10 mouse cellular contexts compared by ENCODE assay signal in the genomic region with DNA sequence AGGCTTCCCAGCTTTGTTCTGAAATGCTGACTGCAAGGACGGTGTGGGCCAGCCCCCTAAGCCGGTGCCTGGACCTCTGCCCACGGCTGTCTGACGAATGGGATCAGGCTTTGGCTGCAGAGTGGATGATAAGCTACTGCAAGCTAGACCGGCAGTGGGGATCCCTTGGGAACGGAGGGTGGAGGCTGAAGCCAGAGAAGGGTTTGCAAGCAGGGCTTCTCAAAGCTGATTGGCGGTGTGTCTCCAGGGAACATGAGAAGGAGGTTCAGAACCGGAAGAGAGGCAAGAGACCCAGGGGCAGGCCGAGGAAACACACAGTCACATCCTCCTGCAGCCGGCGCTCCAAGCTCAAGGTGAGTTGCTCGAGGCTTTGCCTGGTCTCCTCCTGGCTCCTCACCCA. TPM values are rescaled to one million over a fixed set of nuclear protein-coding genes. Genes with fewer than 3 reads are reported as not detected.
DNase-seq lines count a peak whose midpoint lies in the region; ATAC-seq and TF ChIP-seq lines count a peak whose summit lies in the region.
"Had no signal": no experiment of that assay in that cellular context is flagged by ENCODE, and none has a peak within 500 bp of the region (broad histone marks: within the 10 kb centered on the region; RNA-seq: fewer than 3 reads in every experiment).

No protein-coding gene starts in this region.

- H3K9me3 ChIP-seq in embryonic facial prominence, embryonic 11.5 days (replicated peaks; ENCODE audit: control insufficient read depth, low read length) = no peaks in the 10 kb centered on the region
- no peaks in the 10 kb centered on the region for H3K9me3 ChIP-seq in heart, postnatal 0 days (replicated peaks; ENCODE audit: control insufficient read depth, low read length)
- H3K9me3 ChIP-seq in limb, embryonic 15.5 days = no peaks in the 10 kb centered on the region
- H3K9me3 ChIP-seq: liver, embryonic 13.5 days had no signal

- 56% methylated on average over 12 of the region's 12 CpGs for WGBS in embryonic facial prominence, embryonic 11.5 days
- 28% methylated on average over 12 of the region's 12 CpGs for WGBS in heart, postnatal 0 days
- WGBS in limb, embryonic 15.5 days = 54% methylated on average over 12 of the region's 12 CpGs

- intact Hi-C loops in gastrocnemius, adult 2 months (cut with DNase I) = no loop called here

- H3K4me2 ChIP-seq in embryonic facial prominence, embryonic 11.5 days (ENCODE audit: low read depth, low read length) = peak overlapping the region; percentile 19
- H3K4me2 ChIP-seq in heart, postnatal 0 days (ENCODE audit: low read depth, low read length) = peak overlapping the region; percentile 22; the same call in 1 of the 2 replicates
- H3K4me2 ChIP-seq in limb, embryonic 15.5 days = no peak overlapping the region
- H3K4me2 ChIP-seq: liver, embryonic 13.5 days had no signal

- TF ChIP-seq EP300 in heart, postnatal 0 days (IDR thresholded peaks at IDR 0.05; ENCODE audit: low read depth) = no peak

- peak; percentile 56 for DNase-seq in gastrocnemius, adult 2 months
- DNase-seq in gastrocnemius, adult 8-10 months (ENCODE audit: low spot score in 2 of 2) = no peak
- DNase-seq in embryonic facial prominence, embryonic 11.5 days (ENCODE audit: low spot score) = no peak
- DNase-seq in heart, postnatal 0 days (ENCODE audit: low spot score) = peak; percentile 59
- no peak for DNase-seq in ovary, adult 18-20 months (ENCODE audit: low spot score)
- DNase-seq in c-Kit-positive CD71-positive TER-119-positive erythroid progenitor cells, embryonic 14.5 days (ENCODE audit: low spot score) = no peak
- DNase-seq: liver, embryonic 13.5 days had no signal

- peaks cover 10% of the 10 kb centered on the region for H3K4me1 ChIP-seq in embryonic facial prominence, embryonic 11.5 days (ENCODE audit: control insufficient read depth, insufficient read depth, low read length)
- H3K4me1 ChIP-seq in heart, postnatal 0 days (ENCODE audit: control insufficient read depth, insufficient read depth) = peaks cover 31% of the 10 kb centered on the region
- H3K4me1 ChIP-seq in limb, embryonic 15.5 days = peaks cover 36% of the 10 kb centered on the region

- no peak for ATAC-seq in embryonic facial prominence, embryonic 11.5 days (replicated peaks; ENCODE audit: insufficient number of reproducible peaks, low FRiP score, low TSS enrichment, low read depth)
- ATAC-seq in heart, postnatal 0 days (ENCODE audit: insufficient read depth, low read depth) = peak; percentile 36; the same call in 1 of the 2 replicates
- no peak for ATAC-seq in limb, embryonic 15.5 days (ENCODE audit: insufficient number of reproducible peaks, low FRiP score, low TSS enrichment, low read depth)
- ATAC-seq in granulocyte monocyte progenitor cell, adult 5-6 weeks (replicated peaks; ENCODE audit: poor library complexity, severe bottlenecking) = no peak
- ATAC-seq: CD4-positive, CD25-positive, alpha-beta regulatory T cell, adult 4 months had no signal

- H3K27me3 ChIP-seq in embryonic facial prominence, embryonic 11.5 days (ENCODE audit: control insufficient read depth, insufficient read depth, low read length) = no peaks in the 10 kb centered on the region
- H3K27me3 ChIP-seq in heart, postnatal 0 days (ENCODE audit: control insufficient read depth, insufficient read depth, low read length) = peaks cover 13% of the 10 kb centered on the region
- no peaks in the 10 kb centered on the region for H3K27me3 ChIP-seq in limb, embryonic 15.5 days

- H3K9ac ChIP-seq in embryonic facial prominence, embryonic 11.5 days (replicated peaks; ENCODE audit: low read length) = no peak overlapping the region; the same call in 1 of the 2 replicates
- H3K9ac ChIP-seq in heart, postnatal 0 days (replicated peaks; ENCODE audit: low read depth, low read length) = no peak overlapping the region
- peak overlapping the region; percentile 10; the same call in 1 of the 2 replicates for H3K9ac ChIP-seq in limb, embryonic 15.5 days
- H3K9ac ChIP-seq: liver, embryonic 13.5 days had no signal

- no peak for TF ChIP-seq CTCF in gastrocnemius, adult 2 months (IDR thresholded peaks at IDR 0.05)
- no peak for TF ChIP-seq CTCF in heart, postnatal 0 days (IDR thresholded peaks at IDR 0.05; ENCODE audit: low read depth)

- H3K27ac ChIP-seq in gastrocnemius, adult 2 months = no peak overlapping the region
- H3K27ac ChIP-seq in embryonic facial prominence, embryonic 11.5 days (replicated peaks; ENCODE audit: low read depth, low read length) = no peak overlapping the region
- H3K27ac ChIP-seq in heart, postnatal 0 days (ENCODE audit: low read depth) = no peak overlapping the region
- H3K27ac ChIP-seq in limb, embryonic 15.5 days = no peak overlapping the region
- H3K27ac ChIP-seq: liver, embryonic 13.5 days had no signal

- peaks cover 33% of the 10 kb centered on the region for H3K36me3 ChIP-seq in embryonic facial prominence, embryonic 11.5 days (replicated peaks; ENCODE audit: control insufficient read depth, insufficient read depth, low read depth, low read length)
- H3K36me3 ChIP-seq in heart, postnatal 0 days (replicated peaks; ENCODE audit: control insufficient read depth, insufficient read depth, low read length) = peaks cover 32% of the 10 kb centered on the region
- H3K36me3 ChIP-seq in limb, embryonic 15.5 days = peaks cover 50% of the 10 kb centered on the region

- H3K4me3 ChIP-seq in gastrocnemius, adult 2 months = no peak overlapping the region
- H3K4me3 ChIP-seq in embryonic facial prominence, embryonic 11.5 days (ENCODE audit: low read depth, low read length) = peak overlapping the region; percentile 3; the same call in 1 of the 2 replicates
- H3K4me3 ChIP-seq in heart, postnatal 0 days (ENCODE audit: low read depth, low read length) = no peak overlapping the region
- no peak overlapping the region for H3K4me3 ChIP-seq in limb, embryonic 15.5 days
- H3K4me3 ChIP-seq: liver, embryonic 13.5 days had no signal

RNA-seq across cellular contexts. Expression of a gene that starts 3.4 kb away (rescaled TPM):
- under 1 TPM; 0.69 to 0.95 TPM for total RNA-seq in gastrocnemius, adult 2 months (2021)
- 1 to 10 TPM in 1 of 4 experiments, under 1 TPM in 3; 0.29 to 1.1 (median 0.68) TPM for total RNA-seq in gastrocnemius, adult 8-10 months (2022)
- polyA plus RNA-seq in embryonic facial prominence, embryonic 11.5 days (2014; fragmentation: Nextera tagmentation; extraction: Ambion mirVana) = 87.1 and 91.8 TPM in 2 replicates
- 1.8 and 13.0 TPM in 2 replicates for total RNA-seq in heart, postnatal 0 days (2014; rRNA removed; ENCODE audit: low replicate concordance)
- polyA plus RNA-seq in heart, postnatal 0 days (2015; fragmentation: Nextera tagmentation; extraction: Ambion mirVana) = 5.7 and 5.8 TPM in 2 replicates
- 30.4 and 32.3 TPM in 2 replicates for polyA plus RNA-seq in limb, embryonic 15.5 days (2015; fragmentation: Nextera tagmentation; extraction: Ambion mirVana)
- total RNA-seq in granulocyte monocyte progenitor cell, adult 5-6 weeks (2014; fragmentation: Nextera tagmentation) = 0.88 and 5.0 TPM in 2 replicates
- 2.1 and 2.6 TPM in 2 replicates for total RNA-seq in granulocyte monocyte progenitor cell, adult 5-6 weeks (2017)

RNA-seq across cellular contexts. Expression of a gene that starts 14.6 kb away (rescaled TPM):
- total RNA-seq in gastrocnemius, adult 2 months (2021) = 1 to 10 TPM; 1.5 to 1.6 TPM
- total RNA-seq in gastrocnemius, adult 8-10 months (2022) = 1 to 10 TPM; 1.1 to 3.3 (median 2.5) TPM
- 10.3 and 12.2 TPM in 2 replicates for polyA plus RNA-seq in embryonic facial prominence, embryonic 11.5 days (2014; fragmentation: Nextera tagmentation; extraction: Ambion mirVana)
- total RNA-seq in heart, postnatal 0 days (2014; rRNA removed; ENCODE audit: low replicate concordance) = 1.6 and 3.2 TPM in 2 replicates
- polyA plus RNA-seq in heart, postnatal 0 days (2015; fragmentation: Nextera tagmentation; extraction: Ambion mirVana) = 5.1 and 7.0 TPM in 2 replicates
- polyA plus RNA-seq in limb, embryonic 15.5 days (2015; fragmentation: Nextera tagmentation; extraction: Ambion mirVana) = 8.9 and 9.6 TPM in 2 replicates
- 3.6 TPM in 2 replicates for total RNA-seq in granulocyte monocyte progenitor cell, adult 5-6 weeks (2014; fragmentation: Nextera tagmentation)
- total RNA-seq in granulocyte monocyte progenitor cell, adult 5-6 weeks (2017) = 1.5 and 3.2 TPM in 2 replicates

RNA-seq across cellular contexts. Expression of a gene that starts 38.2 kb away (rescaled TPM):
- total RNA-seq in gastrocnemius, adult 2 months (2021) = not detected
- not detected for total RNA-seq in gastrocnemius, adult 8-10 months (2022)
- polyA plus RNA-seq in embryonic facial prominence, embryonic 11.5 days (2014; fragmentation: Nextera tagmentation; extraction: Ambion mirVana) = not detected in 2 replicates
- not detected in 2 replicates for total RNA-seq in heart, postnatal 0 days (2014; rRNA removed; ENCODE audit: low replicate concordance)
- polyA plus RNA-seq in heart, postnatal 0 days (2015; fragmentation: Nextera tagmentation; extraction: Ambion mirVana) = not detected in 2 replicates
- polyA plus RNA-seq in limb, embryonic 15.5 days (2015; fragmentation: Nextera tagmentation; extraction: Ambion mirVana) = not detected in 2 replicates
- not detected in 2 replicates for total RNA-seq in granulocyte monocyte progenitor cell, adult 5-6 weeks (2014; fragmentation: Nextera tagmentation)
- total RNA-seq in granulocyte monocyte progenitor cell, adult 5-6 weeks (2017) = not detected in 2 replicates
- polyA plus RNA-seq: CD4-positive, CD25-positive, alpha-beta regulatory T cell, adult 4 months; liver, embryonic 13.5 days had no signal

RNA-seq across cellular contexts. Expression of a gene that starts 59.8 kb away (rescaled TPM):
- total RNA-seq in gastrocnemius, adult 2 months (2021) = 1 to 10 TPM; 2.1 to 2.2 TPM
- total RNA-seq in gastrocnemius, adult 8-10 months (2022) = 1 to 10 TPM; 2.1 to 3.0 (median 2.2) TPM
- polyA plus RNA-seq in embryonic facial prominence, embryonic 11.5 days (2014; fragmentation: Nextera tagmentation; extraction: Ambion mirVana) = 4.4 and 4.8 TPM in 2 replicates
- total RNA-seq in heart, postnatal 0 days (2014; rRNA removed; ENCODE audit: low replicate concordance) = 12.1 and 23.1 TPM in 2 replicates
- 6.8 and 8.2 TPM in 2 replicates for polyA plus RNA-seq in heart, postnatal 0 days (2015; fragmentation: Nextera tagmentation; extraction: Ambion mirVana)
- polyA plus RNA-seq in limb, embryonic 15.5 days (2015; fragmentation: Nextera tagmentation; extraction: Ambion mirVana) = 13.8 and 16.4 TPM in 2 replicates
- 15.8 and 18.8 TPM in 2 replicates for total RNA-seq in granulocyte monocyte progenitor cell, adult 5-6 weeks (2014; fragmentation: Nextera tagmentation)
- 27.4 and 38.2 TPM in 2 replicates for total RNA-seq in granulocyte monocyte progenitor cell, adult 5-6 weeks (2017)

Comparison
In these comparisons a context has a peak if more than half of its experiments do, and no peak if none do; other contexts are left out.
1. DNase-seq: peak in gastrocnemius, adult 2 months (single experiment) and heart, postnatal 0 days (single experiment); none in gastrocnemius, adult 8-10 months (0 of 2), embryonic facial prominence, embryonic 11.5 days (single experiment), ovary, adult 18-20 months (single experiment) and c-Kit-positive CD71-positive TER-119-positive erythroid progenitor cells, embryonic 14.5 days (single experiment).